Comparison of ENCODE assay signal across 23 mouse cellular contexts in genomic region chr2:92617077-92617756, GRCm38 (mm10). TPM values are rescaled to one million over a fixed set of nuclear protein-coding genes. Genes with fewer than 3 reads are reported as not detected.
DNase-seq lines count a peak whose midpoint lies in the region; ATAC-seq and TF ChIP-seq lines count a peak whose summit lies in the region.
"Had no signal": no experiment of that assay in that cellular context is flagged by ENCODE, and none has a peak within 500 bp of the region (broad histone marks: within the 10 kb centered on the region; RNA-seq: fewer than 3 reads in every experiment).

No protein-coding gene starts in this region.

- 50% methylated on average over 16 of the region's 16 CpGs for WGBS in intestine, postnatal 0 days
- WGBS in hindbrain, postnatal 0 days: 79% methylated on average over 16 of the region's 16 CpGs

- H3K4me3 ChIP-seq in left cerebral cortex, adult 2 months: no peak overlapping the region
- no peak overlapping the region for H3K4me3 ChIP-seq in brown adipose tissue, adult 24 weeks (ENCODE audit: insufficient read depth, low read depth, low read length)
- H3K4me3 ChIP-seq in intestine, postnatal 0 days (ENCODE audit: low read depth, low read length): no peak overlapping the region
- H3K4me3 ChIP-seq in hindbrain, postnatal 0 days (ENCODE audit: low read length): no peak overlapping the region
- H3K4me3 ChIP-seq: embryonic facial prominence, embryonic 13.5 days; forebrain, embryonic 10.5 days; heart, embryonic 12.5 days; hindbrain, embryonic 12.5 days; limb, embryonic 15.5 days; neural tube, embryonic 13.5 days; stomach, embryonic 15.5 days had no signal

- TF ChIP-seq CTCF in left cerebral cortex, adult 2 months (IDR thresholded peaks at IDR 0.05): no peak
- TF ChIP-seq CTCF in intestine, postnatal 0 days (IDR thresholded peaks at IDR 0.05; ENCODE audit: low read depth): no peak
- no peak for TF ChIP-seq CTCF in hindbrain, postnatal 0 days (IDR thresholded peaks at IDR 0.05; ENCODE audit: low read depth)

- peak; percentile 49; the same call in 1 of the 2 replicates for ATAC-seq in intestine, postnatal 0 days
- ATAC-seq in megakaryocyte-erythroid progenitor cell, adult 5-6 weeks (replicated peaks; ENCODE audit: low FRiP score, low TSS enrichment, poor library complexity, severe bottlenecking): peak; percentile 81
- no peak for ATAC-seq in hindbrain, postnatal 0 days

- no peaks in the 10 kb centered on the region for H3K27me3 ChIP-seq in intestine, postnatal 0 days (replicated peaks; ENCODE audit: control insufficient read depth, insufficient read depth, low read length)
- H3K27me3 ChIP-seq in hindbrain, postnatal 0 days (ENCODE audit: insufficient read depth, low read length): no peaks in the 10 kb centered on the region
- H3K27me3 ChIP-seq: embryonic facial prominence, embryonic 13.5 days; hindbrain, embryonic 12.5 days; limb, embryonic 15.5 days; neural tube, embryonic 13.5 days; stomach, embryonic 15.5 days had no signal

- peaks cover 11% of the 10 kb centered on the region for H3K4me1 ChIP-seq in brown adipose tissue, adult 24 weeks (ENCODE audit: control insufficient read depth, insufficient read depth, insufficient read length, low read length)
- no peaks in the 10 kb centered on the region for H3K4me1 ChIP-seq in intestine, postnatal 0 days (replicated peaks; ENCODE audit: control insufficient read depth, insufficient read depth, low read length)
- H3K4me1 ChIP-seq in hindbrain, postnatal 0 days (ENCODE audit: insufficient read depth, low read length): no peaks in the 10 kb centered on the region
- H3K4me1 ChIP-seq: embryonic facial prominence, embryonic 13.5 days; heart, embryonic 12.5 days; hindbrain, embryonic 12.5 days; limb, embryonic 15.5 days; neural tube, embryonic 13.5 days; stomach, embryonic 15.5 days had no signal

- intact Hi-C loops in left cerebral cortex, adult 2 months (cut with DNase I): no loop called here
- intact Hi-C loops in left cerebral cortex, postnatal 36 days (cut with DNase I): no loop called here

- H3K9me3 ChIP-seq in intestine, postnatal 0 days (ENCODE audit: control insufficient read depth): no peaks in the 10 kb centered on the region
- no peaks in the 10 kb centered on the region for H3K9me3 ChIP-seq in hindbrain, postnatal 0 days (ENCODE audit: low read length)
- H3K9me3 ChIP-seq: hindbrain, embryonic 12.5 days; limb, embryonic 15.5 days; stomach, embryonic 15.5 days had no signal

- DNase-seq in left cerebral cortex, adult 2 months (ENCODE audit: extremely low spot score in 1 of 2, low spot score in 2 of 2): no peak
- no peak for DNase-seq in left cerebral cortex, postnatal 36 days (ENCODE audit: low spot score in 2 of 2)
- no peak for DNase-seq in kidney, postnatal 25 days
- DNase-seq in hindbrain, postnatal 0 days (ENCODE audit: low spot score): no peak
- DNase-seq: cerebellum, adult 11-12 months; cerebellum, postnatal 36 days; kidney, adult 18-20 months; kidney, postnatal 14 days; lung, postnatal 14 days; spleen, adult 18-20 months; thymus, adult 2 months had no signal

- no peaks in the 10 kb centered on the region for H3K36me3 ChIP-seq in intestine, postnatal 0 days (ENCODE audit: control insufficient read depth, insufficient read depth)
- H3K36me3 ChIP-seq in hindbrain, postnatal 0 days (ENCODE audit: insufficient read depth, low read length): no peaks in the 10 kb centered on the region; the same call in 1 of the 2 replicates
- H3K36me3 ChIP-seq: heart, embryonic 12.5 days; stomach, embryonic 15.5 days had no signal

- H3K9ac ChIP-seq in intestine, postnatal 0 days (ENCODE audit: low read depth, low read length): no peak overlapping the region
- no peak overlapping the region for H3K9ac ChIP-seq in hindbrain, postnatal 0 days (replicated peaks; ENCODE audit: low read length)
- H3K9ac ChIP-seq: embryonic facial prominence, embryonic 13.5 days; heart, embryonic 12.5 days; hindbrain, embryonic 12.5 days; limb, embryonic 15.5 days; neural tube, embryonic 13.5 days; stomach, embryonic 15.5 days had no signal

- H3K4me2 ChIP-seq in intestine, postnatal 0 days (replicated peaks; ENCODE audit: low read depth): no peak overlapping the region; the same call in 1 of the 2 replicates
- H3K4me2 ChIP-seq in hindbrain, postnatal 0 days (ENCODE audit: low read depth, low read length): no peak overlapping the region
- H3K4me2 ChIP-seq: embryonic facial prominence, embryonic 13.5 days; heart, embryonic 12.5 days; hindbrain, embryonic 12.5 days; limb, embryonic 15.5 days; midbrain, embryonic 11.5 days; neural tube, embryonic 13.5 days; stomach, embryonic 15.5 days had no signal

- 0 out of 2 replicates have a peak overlapping the region, but pooled peaks have one; percentile 40 for H3K27ac ChIP-seq in left cerebral cortex, adult 2 months
- H3K27ac ChIP-seq in brown adipose tissue, adult 24 weeks (replicated peaks; ENCODE audit: low read depth, low read length): peak overlapping the region; percentile 75
- no peak overlapping the region for H3K27ac ChIP-seq in intestine, postnatal 0 days (ENCODE audit: low read depth, low read length)
- no peak overlapping the region for H3K27ac ChIP-seq in hindbrain, postnatal 0 days
- H3K27ac ChIP-seq: embryonic facial prominence, embryonic 13.5 days; forebrain, embryonic 10.5 days; hindbrain, embryonic 12.5 days; limb, embryonic 15.5 days; neural tube, embryonic 13.5 days; stomach, embryonic 15.5 days had no signal

RNA-seq across cellular contexts. Expression of gene Chst1, which starts 17.7 kb away (rescaled TPM):
- 100 to 1,000 TPM; 265 to 266 TPM for total RNA-seq in left cerebral cortex, adult 2 months (2021)
- total RNA-seq in left cerebral cortex, postnatal 36 days (2021): 100 to 1,000 TPM; 247 to 264 TPM
- polyA plus RNA-seq in brown adipose tissue, adult 24 weeks (2012; ENCODE audit: insufficient read depth, insufficient read length, missing spikeins): 6.7 and 7.8 TPM in 2 replicates
- 2.2 and 2.3 TPM in 2 replicates for polyA plus RNA-seq in intestine, postnatal 0 days (2015; fragmentation: Nextera tagmentation; extraction: Ambion mirVana)
- total RNA-seq in megakaryocyte-erythroid progenitor cell, adult 5-6 weeks (2014; fragmentation: Nextera tagmentation): 1.5 TPM in 1 of 2 replicates, not detected in the other
- total RNA-seq in megakaryocyte-erythroid progenitor cell, adult 5-6 weeks (2017): 0.27 and 0.28 TPM in 2 replicates
- 34.9 and 49.2 TPM in 2 replicates for total RNA-seq in hindbrain, postnatal 0 days (2014; rRNA removed)
- polyA plus RNA-seq in hindbrain, postnatal 0 days (2015; fragmentation: Nextera tagmentation; extraction: Ambion mirVana): 23.2 and 24.4 TPM in 2 replicates
- total RNA-seq: granulocyte monocyte progenitor cell, adult 5-6 weeks had no signal

Comparison
In these comparisons a context has a peak if more than half of its experiments do, and no peak if none do; other contexts are left out.
1. H3K27ac ChIP-seq: peak in left cerebral cortex, adult 2 months (single experiment) and brown adipose tissue, adult 24 weeks (single experiment); none in intestine, postnatal 0 days (single experiment) and hindbrain, postnatal 0 days (single experiment).
2. RNA of gene Chst1, which starts 17.7 kb away (total RNA-seq): 265 to 266 TPM in left cerebral cortex, adult 2 months, 247 to 264 TPM in left cerebral cortex, postnatal 36 days and 34.9 to 49.2 TPM in hindbrain, postnatal 0 days; 0.27 to 1.5 TPM in megakaryocyte-erythroid progenitor cell, adult 5-6 weeks; every median in the first group is over 10 times any median in the second.